Mouse (Mus musculus): ENCODE measurements around the gene Prss46.

- no peak for TF ChIP-seq CTCF (IDR thresholded peaks at IDR 0.05; ENCODE audit: borderline replicate concordance, extremely low read depth, insufficient read depth, insufficient read length)
- TF ChIP-seq POLR2A (IDR thresholded peaks at IDR 0.05; ENCODE audit: borderline replicate concordance, extremely low read depth, insufficient read depth, insufficient read length, poor library complexity, severe bottlenecking): no peak
Observed at GRCm38 (mm10) chr9:110855903-110856302, 11.6 kb downstream of the Prss46 start.

Measured in brain, embryonic 14.5 days (tissue).